Mouse (Mus musculus) hindlimb bud, embryonic 11.5 days (tissue): ENCODE results near the gene Poln.

Source experiments
- DNase-seq: peaks from one replicate; pipeline ENCODE4 v3.0.0-alpha.2; 2012; ENCODE audit warnings: low read depth, low spot score; ENCODE audit errors: extremely low spot score

Gene Poln

GRCm38 (mm10) chr5:33994671-33995625, 174.3 kb downstream of the Poln start:
- no peak for DNase-seq

GRCm38 (mm10) chr5:33983309-33984121, 185.7 kb downstream of the Poln start, which contains the start of gene Gm1673:
TSS of gene Gm1673 (plus strand) at chr5:33983433.
- no peak for DNase-seq

- DNase-seq: no peak
Observed at GRCm38 (mm10) chr5:33982731-33983259, 186.5 kb downstream of the Poln start.

GRCm38 (mm10) chr5:33976267-33976666, 193.0 kb downstream of the Poln start:
- no peak for DNase-seq

GRCm38 (mm10) chr5:33974736-33975135, 194.5 kb downstream of the Poln start:
- DNase-seq: no peak

GRCm38 (mm10) chr5:33959382-33959781, 209.9 kb downstream of the Poln start:
- DNase-seq: no peak
